8 mouse cellular contexts compared by ENCODE assay signal in genomic region chr13:44946880-44947635, GRCm38 (mm10). TPM values are rescaled to one million over a fixed set of nuclear protein-coding genes. Genes with fewer than 3 reads are reported as not detected.
DNase-seq lines count a peak whose midpoint lies in the region; ATAC-seq and TF ChIP-seq lines count a peak whose summit lies in the region.

No protein-coding gene starts in this region.

- TF ChIP-seq CTCF in thymus, adult 2 months (IDR thresholded peaks at IDR 0.05; ENCODE audit: borderline replicate concordance, control insufficient read depth, extremely low read depth, insufficient read depth, low read length, poor library complexity), result no peak

- no peak for DNase-seq in heart, adult 9 months (ENCODE audit: low spot score in 2 of 2)
- peak; percentile 43 for DNase-seq in cerebellum, adult 9-11 months
- DNase-seq in midbrain, embryonic 14.5 days, result peak; percentile 88
- no peak for DNase-seq in thymus, postnatal 0 days (ENCODE audit: low spot score)
- DNase-seq in spleen, postnatal 4 days (ENCODE audit: low spot score in 2 of 2), result no peak
- DNase-seq in thymus, adult 2 months, result no peak

- WGBS in heart, embryonic 14.5 days, result 35% methylated on average over 8 of the region's 8 CpGs
- 25% methylated on average over 8 of the region's 8 CpGs for WGBS in hindbrain, embryonic 12.5 days
- 4% methylated on average over 8 of the region's 8 CpGs for WGBS in midbrain, embryonic 14.5 days
- 96% methylated on average over 8 of the region's 8 CpGs for WGBS in thymus, adult 2 months

- peak overlapping the region; percentile 34; the same call in 1 of the 2 replicates for H3K9ac ChIP-seq in heart, embryonic 14.5 days (ENCODE audit: low read length)
- H3K9ac ChIP-seq in hindbrain, embryonic 12.5 days, result peak overlapping the region; percentile 63
- peak overlapping the region; percentile 66 for H3K9ac ChIP-seq in midbrain, embryonic 14.5 days (replicated peaks; ENCODE audit: low read length)

- ATAC-seq in heart, embryonic 14.5 days (ENCODE audit: insufficient number of reproducible peaks, insufficient read depth, low FRiP score, low read depth), result no peak
- peak; percentile 67 for ATAC-seq in hindbrain, embryonic 12.5 days (ENCODE audit: low FRiP score)
- ATAC-seq in midbrain, embryonic 14.5 days (ENCODE audit: low FRiP score, low TSS enrichment), result peak; percentile 64; the same call in 1 of the 2 replicates

- H3K4me2 ChIP-seq in heart, embryonic 14.5 days (ENCODE audit: low read length), result peak overlapping the region; percentile 45
- peak overlapping the region; percentile 54 for H3K4me2 ChIP-seq in hindbrain, embryonic 12.5 days (replicated peaks)
- peak overlapping the region; percentile 54 for H3K4me2 ChIP-seq in midbrain, embryonic 14.5 days (ENCODE audit: low read length)

- TF ChIP-seq POLR2A in thymus, adult 2 months (IDR thresholded peaks at IDR 0.05; ENCODE audit: control insufficient read depth, extremely low read depth, insufficient read depth, low read length, poor library complexity), result no peak

- no peak overlapping the region for H3K27ac ChIP-seq in heart, embryonic 14.5 days (replicated peaks in 1 of 2; ENCODE audit: control insufficient read depth in 1 of 2, insufficient read depth in 1 of 2, low read depth in 2 of 2, low read length in 2 of 2)
- H3K27ac ChIP-seq in hindbrain, embryonic 12.5 days, result peak overlapping the region; percentile 80
- peak overlapping the region; percentile 94 for H3K27ac ChIP-seq in midbrain, embryonic 14.5 days (replicated peaks; ENCODE audit: low read depth, low read length)
- H3K27ac ChIP-seq in thymus, adult 2 months (ENCODE audit: control insufficient read depth, insufficient read depth, low read length), result no peak overlapping the region

- H3K36me3 ChIP-seq in heart, embryonic 14.5 days (ENCODE audit: control insufficient read depth, insufficient read depth, low read length), result peaks cover 4% of the 10 kb centered on the region; the same call in 1 of the 2 replicates
- no peaks in the 10 kb centered on the region for H3K36me3 ChIP-seq in hindbrain, embryonic 12.5 days
- no peaks in the 10 kb centered on the region for H3K36me3 ChIP-seq in midbrain, embryonic 14.5 days (ENCODE audit: control insufficient read depth, insufficient read depth, low read length)
- H3K36me3 ChIP-seq in thymus, adult 2 months (ENCODE audit: control insufficient read depth, insufficient read depth, low read length), result no peaks in the 10 kb centered on the region

- peak overlapping the region in 1 of 2 experiments; percentile 2; a peak in 1 of 4 replicates for H3K4me3 ChIP-seq in heart, embryonic 14.5 days (ENCODE audit: control insufficient read depth in 1 of 2, insufficient read depth in 1 of 2, low read depth in 1 of 2, low read length in 2 of 2)
- H3K4me3 ChIP-seq in hindbrain, embryonic 12.5 days, result peak overlapping the region; percentile 40
- peak overlapping the region; percentile 49 for H3K4me3 ChIP-seq in midbrain, embryonic 14.5 days (replicated peaks; ENCODE audit: low read depth, low read length)
- H3K4me3 ChIP-seq in thymus, adult 2 months (ENCODE audit: control insufficient read depth, insufficient read depth, low read length), result no peak overlapping the region

- no peaks in the 10 kb centered on the region for H3K9me3 ChIP-seq in heart, embryonic 14.5 days (ENCODE audit: control insufficient read depth, low read length)
- no peaks in the 10 kb centered on the region for H3K9me3 ChIP-seq in hindbrain, embryonic 12.5 days (replicated peaks)
- H3K9me3 ChIP-seq in midbrain, embryonic 14.5 days (ENCODE audit: control insufficient read depth, low read length), result no peaks in the 10 kb centered on the region

- H3K27me3 ChIP-seq in heart, embryonic 14.5 days (ENCODE audit: control insufficient read depth, insufficient read depth, low read length), result no peaks in the 10 kb centered on the region
- no peaks in the 10 kb centered on the region for H3K27me3 ChIP-seq in hindbrain, embryonic 12.5 days
- H3K27me3 ChIP-seq in midbrain, embryonic 14.5 days (ENCODE audit: control insufficient read depth, insufficient read depth, low read length), result no peaks in the 10 kb centered on the region
- no peaks in the 10 kb centered on the region for H3K27me3 ChIP-seq in thymus, adult 2 months (ENCODE audit: control insufficient read depth, insufficient read depth, low read length)

- H3K4me1 ChIP-seq in heart, embryonic 14.5 days (ENCODE audit: control insufficient read depth in 2 of 2, insufficient read depth in 2 of 2, low read length in 2 of 2), result peaks cover 4 to 37% of the 10 kb centered on the region in 2 experiments
- H3K4me1 ChIP-seq in hindbrain, embryonic 12.5 days, result peaks cover 23% of the 10 kb centered on the region
- H3K4me1 ChIP-seq in midbrain, embryonic 14.5 days (ENCODE audit: control insufficient read depth, insufficient read depth, low read length), result peaks cover 34% of the 10 kb centered on the region
- H3K4me1 ChIP-seq in thymus, adult 2 months (replicated peaks; ENCODE audit: control insufficient read depth, insufficient read depth, low read length), result no peaks in the 10 kb centered on the region

RNA-seq across cellular contexts. Expression of gene Dtnbp1, which starts 54.9 kb away (rescaled TPM):
- polyA plus RNA-seq in heart, embryonic 14.5 days (2014; fragmentation: Nextera tagmentation; extraction: Ambion mirVana), result 91.6 and 98.5 TPM in 2 replicates
- polyA plus RNA-seq in hindbrain, embryonic 12.5 days (2016; fragmentation: Nextera tagmentation; extraction: Ambion mirVana), result 79.3 and 81.6 TPM in 2 replicates
- 131 and 149 TPM in 2 replicates for polyA plus RNA-seq in midbrain, embryonic 14.5 days (2014; fragmentation: Nextera tagmentation; extraction: Ambion mirVana)
- 79.4 and 88.5 TPM in 2 replicates for polyA plus RNA-seq in thymus, postnatal 0 days (2015; fragmentation: Nextera tagmentation; extraction: Ambion mirVana)
- 60.6 and 70.6 TPM in 2 replicates for polyA plus RNA-seq in thymus, adult 2 months (2012; rRNA removed)

Comparison
In these comparisons a context has a peak if more than half of its experiments do, and no peak if none do; other contexts are left out.
1. H3K27ac ChIP-seq: peak in hindbrain, embryonic 12.5 days (single experiment) and midbrain, embryonic 14.5 days (single experiment); none in heart, embryonic 14.5 days (0 of 2) and thymus, adult 2 months (single experiment).
2. DNase-seq: peak in cerebellum, adult 9-11 months (single experiment) and midbrain, embryonic 14.5 days (single experiment); none in heart, adult 9 months (0 of 2), thymus, postnatal 0 days (single experiment), spleen, postnatal 4 days (0 of 2) and thymus, adult 2 months (single experiment).
3. Peak in every context shown above with its lines, with median percentiles within 50 percentile points of each other: H3K4me2 ChIP-seq and H3K9ac ChIP-seq.